Mouse (Mus musculus) lung, adult 2 months (tissue): ENCODE results near the gene Nfasc. TPM values are rescaled to one million over a fixed set of nuclear protein-coding genes. Genes with fewer than 3 reads are reported as not detected.

ENCODE experiments used
- DNase-seq: peaks from one replicate; pipeline ENCODE4 v3.0.0; 2022
- H3K4me1 ChIP-seq: fragments of 200-500 bp; 2 replicates; pipeline ENCODE4 v1.6.1; 2011; ENCODE audit warnings: low read length; ENCODE audit not compliant: control insufficient read depth, insufficient read depth
- H3K4me3 ChIP-seq: fragments of 200-500 bp; replicated peaks from 2 replicates; pipeline ENCODE3; 2011; ENCODE audit warnings: low read depth, mild to moderate bottlenecking, control low read depth, low read length; ENCODE audit errors: extremely low read depth
- CTCF ChIP-seq: fragments of 200-500 bp; IDR thresholded peaks from 2 replicates; pipeline ENCODE4 v1.5.1; 2011; ENCODE audit warnings: mild to moderate bottlenecking, low read length, control low read depth; ENCODE audit not compliant: insufficient read depth
- POLR2A ChIP-seq: fragments of 200-500 bp; IDR thresholded peaks from 2 replicates; pipeline ENCODE4 v1.6.1; 2011; ENCODE audit warnings: low read depth, mild to moderate bottlenecking, control low read depth, low read length, borderline replicate concordance; ENCODE audit errors: extremely low read depth
- WGBS: fragments of 180-500 bp; shearing (Covaris S2); methylation state at CpG from one replicate; pipeline ENCODE4 v1.1.7; 2018; 5-methylcytosine and 5-hydroxymethylcytosine counted together
- polyA plus RNA-seq: library from polyadenylated mRNA; depleted of rRNA; stranded (reverse); fragments of >200 nt; gene quantifications from 2 replicates; pipeline ENCODE4 v1.2.3, GENCODE M21; 2012; rRNA removed

Gene Nfasc
- polyA plus RNA-seq, 1 experiment, result 0.15 TPM

DNA sequence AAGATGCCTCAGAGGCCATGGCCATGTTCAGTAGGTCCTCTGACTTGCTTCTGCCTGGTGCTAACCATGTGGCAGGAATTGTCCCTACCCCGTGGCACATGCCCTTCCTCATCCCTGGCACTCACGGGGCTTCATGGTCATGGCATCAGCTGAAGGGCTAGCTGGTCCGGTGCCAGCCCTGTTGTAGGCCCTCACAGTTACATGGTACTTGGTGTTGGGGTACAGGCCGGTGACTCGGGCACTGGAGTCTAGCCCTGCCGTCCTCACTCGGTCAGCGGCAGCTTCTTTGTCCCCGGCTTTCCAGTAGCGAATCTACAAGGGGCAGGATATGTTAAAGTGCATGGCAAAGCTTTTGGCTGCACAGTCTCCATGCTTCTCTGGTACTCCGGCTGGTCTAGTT is 224.8 kb downstream of the Nfasc start:
- no peak overlapping the region for H3K4me3 ChIP-seq
- 90% methylated on average over 11 of the region's 11 CpGs for WGBS
- TF ChIP-seq POLR2A, result no peak
- TF ChIP-seq CTCF, result no peak
- DNase-seq, result no peak
- H3K4me1 ChIP-seq, result no peaks in the 10 kb centered on the region

DNA sequence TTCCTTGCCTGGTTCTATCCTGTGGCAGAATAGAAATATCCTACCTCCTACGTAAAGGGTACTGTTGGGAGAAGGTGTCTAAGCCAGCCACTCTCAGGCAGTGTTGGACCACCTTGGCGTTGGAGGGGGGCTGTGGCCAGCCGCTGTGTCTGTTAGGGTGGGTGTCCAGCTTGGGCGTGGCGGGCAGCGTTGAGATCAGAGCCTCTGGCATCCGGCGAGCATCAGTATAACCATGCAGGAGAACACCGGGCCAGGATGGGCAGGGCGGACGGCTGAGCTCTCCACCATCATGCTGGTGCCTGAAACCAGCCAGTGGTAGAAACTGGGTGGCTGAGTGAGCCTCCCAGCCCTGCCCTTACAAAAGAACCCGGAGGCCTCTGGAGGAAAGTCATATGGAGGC is 226.3 kb downstream of the Nfasc start:
- DNase-seq, result no peak
- TF ChIP-seq CTCF (no peak), POLR2A (no peak)
- no peak overlapping the region for H3K4me3 ChIP-seq
- WGBS, result 87% methylated on average over 12 of the region's 12 CpGs
- H3K4me1 ChIP-seq, result no peaks in the 10 kb centered on the region

Other genes with a start within 250 kb of the Nfasc start
- 2.4 and 3.5 TPM in 2 replicates for gene Tmem81, start 235.6 kb downstream of the Nfasc start, polyA plus RNA-seq
- 0.07 and 0.11 TPM in 2 replicates for gene Cntn2, start 198.5 kb downstream of the Nfasc start, polyA plus RNA-seq
- gene Lrrn2, start 138.5 kb upstream of the Nfasc start, polyA plus RNA-seq, result 2.0 and 2.9 TPM in 2 replicates